Mouse (Mus musculus) C2C12 (cell line): ENCODE data around the gene Fbxl19. TPM values are rescaled to one million over a fixed set of nuclear protein-coding genes. Genes with fewer than 3 reads are reported as not detected.
A peak's percentile ranks its signal among the peaks of the same experiment; 100 is the strongest.
"Not testable (repeated sequence)": the region's sequence is repeated elsewhere in the genome, so short reads cannot be mapped to it uniquely, and the experiment has no call there.

ENCODE experiments used
- H3K27me3 ChIP-seq: one replicate; pipeline ENCODE4 v1.6.1; 2011; ENCODE audit not compliant: control insufficient read depth, insufficient read depth, insufficient read length
- H3K36me3 ChIP-seq: one replicate; pipeline ENCODE4 v1.6.1; 2011; ENCODE audit not compliant: control insufficient read depth, insufficient read depth
- H3K4me3 ChIP-seq: one replicate; pipeline ENCODE4 v1.5.1; 2011; ENCODE audit warnings: mild to moderate bottlenecking, control low read depth; ENCODE audit not compliant: poor library complexity, insufficient read depth, severe bottlenecking
- H3K79me2 ChIP-seq: one replicate; pipeline ENCODE4 v1.6.1; 2011; ENCODE audit not compliant: control insufficient read depth, insufficient read depth
- H3K79me3 ChIP-seq: one replicate; pipeline ENCODE4 v1.6.1; 2011; ENCODE audit warnings: low read depth, control low read depth
- H3ac ChIP-seq: one replicate; pipeline ENCODE3; 2011; ENCODE audit warnings: low read depth; ENCODE audit not compliant: control insufficient read depth, insufficient read length
- CEBPB ChIP-seq: IDR thresholded peaks from one replicate; pipeline ENCODE4 v1.6.1; 2011; ENCODE audit warnings: low read depth, mild to moderate bottlenecking, control low read depth, moderate library complexity
- CTCF ChIP-seq: IDR thresholded peaks from one replicate; pipeline ENCODE4 v1.5.1; 2011; ENCODE audit not compliant: control insufficient read depth, insufficient read depth, insufficient read length
- FOSL1 ChIP-seq: IDR thresholded peaks from one replicate; pipeline ENCODE4 v1.8.0; 2011; ENCODE audit warnings: mild to moderate bottlenecking, low read length; ENCODE audit not compliant: poor library complexity, insufficient read depth, severe bottlenecking
- MAX ChIP-seq: IDR thresholded peaks from one replicate; pipeline ENCODE4 v1.6.1; 2011; ENCODE audit warnings: mild to moderate bottlenecking, control low read depth
- MYOD1 ChIP-seq: IDR thresholded peaks from one replicate; pipeline ENCODE4 v1.6.1; 2011; ENCODE audit warnings: low read depth; ENCODE audit not compliant: control insufficient read depth, insufficient read length
- MYOG ChIP-seq: IDR thresholded peaks from one replicate; pipeline ENCODE4 v1.6.1; 2011; ENCODE audit not compliant: control insufficient read depth, insufficient read length; ENCODE audit errors: extremely low read depth
- USF1 ChIP-seq: IDR thresholded peaks from one replicate; pipeline ENCODE4 v1.6.1; 2011; ENCODE audit warnings: low read depth, mild to moderate bottlenecking, control low read depth, moderate library complexity
- polyA plus RNA-seq: library from polyadenylated mRNA; unstranded; fragments of >200 nt; fragmentation: generic; extraction: Trizol; gene quantifications from one replicate; pipeline ENCODE4 v1.2.1, GENCODE M21; 2012; ENCODE audit warnings: missing spikeins

Fbxl19 gene
- polyA plus RNA-seq, 1 experiment = 26.9 TPM

- peaks cover 6% of the 10 kb centered on the region for H3K36me3 ChIP-seq
- no peaks in the 10 kb centered on the region for H3K27me3 ChIP-seq
- H3K79me2 ChIP-seq = peaks cover 13% of the 10 kb centered on the region
- no peak overlapping the region for H3K4me3 ChIP-seq
- TF ChIP-seq USF1 (no peak), FOSL1 (no peak)
- H3K79me3 ChIP-seq = no peaks in the 10 kb centered on the region
- H3ac ChIP-seq = no peak overlapping the region
Observed at GRCm38 (mm10) chr7:127772557-127772956, 28.2 kb downstream of the Fbxl19 start.

GRCm38 (mm10) chr7:127773664-127774384 is 29.5 kb downstream of the Fbxl19 start:
- no peak overlapping the region for H3ac ChIP-seq
- no peaks in the 10 kb centered on the region for H3K27me3 ChIP-seq
- peaks cover 3% of the 10 kb centered on the region for H3K36me3 ChIP-seq
- peaks cover 25% of the 10 kb centered on the region for H3K79me2 ChIP-seq
- TF ChIP-seq CTCF (peak; percentile 89), MYOG (no peak), CEBPB (no peak), MAX (no peak), USF1 (no peak)
- H3K4me3 ChIP-seq = no peak overlapping the region
- peaks cover 12% of the 10 kb centered on the region for H3K79me3 ChIP-seq

- peak overlapping the region; percentile 53 for H3ac ChIP-seq
- peaks cover 22% of the 10 kb centered on the region for H3K36me3 ChIP-seq
- peaks cover 26% of the 10 kb centered on the region for H3K79me3 ChIP-seq
- H3K4me3 ChIP-seq = peak overlapping the region; percentile 52
- peaks cover 37% of the 10 kb centered on the region for H3K79me2 ChIP-seq
- H3K27me3 ChIP-seq = not testable (repeated sequence)
Observed at GRCm38 (mm10) chr7:127775837-127776236, 31.5 kb downstream of the Fbxl19 start.

GRCm38 (mm10) chr7:127776426-127776825 is 32.1 kb downstream of the Fbxl19 start, which contains the start of gene Setd1a:
Setd1a (plus strand) TSS chr7:127776670.
- Histone ChIP-seq H3K27me3 (no peaks in the 10 kb centered on the region), H3ac (peak within 1 kb of the TSS; percentile 81), H3K36me3 (peaks cover 27% of the 10 kb centered on the region), H3K4me3 (peak within 1 kb of the TSS; percentile 52), H3K79me3 (peaks cover 28% of the 10 kb centered on the region), H3K79me2 (peaks cover 38% of the 10 kb centered on the region)
- TF ChIP-seq CEBPB (no peak), USF1 (no peak), MYOG (no peak), MAX (no peak), MYOD1 (no peak), CTCF (no peak), FOSL1 (no peak)

- Histone ChIP-seq H3K79me3 (peaks cover 28% of the 10 kb centered on the region), H3K27me3 (no peaks in the 10 kb centered on the region), H3K79me2 (peaks cover 43% of the 10 kb centered on the region), H3K4me3 (peak overlapping the region; percentile 52), H3K36me3 (peaks cover 32% of the 10 kb centered on the region), H3ac (peak overlapping the region; percentile 81)
- no peak for TF ChIP-seq MYOG
- TF ChIP-seq MYOD1 = no peak
- TF ChIP-seq FOSL1 = no peak
- no peak for TF ChIP-seq CTCF
- TF ChIP-seq MAX = no peak
- TF ChIP-seq USF1 = no peak
- TF ChIP-seq CEBPB = no peak
Observed at GRCm38 (mm10) chr7:127776878-127777473, 32.6 kb downstream of the Fbxl19 start.

- peaks cover 38% of the 10 kb centered on the region for H3K36me3 ChIP-seq
- H3K79me2 ChIP-seq = peaks cover 47% of the 10 kb centered on the region
- TF ChIP-seq FOSL1 = no peak
- TF ChIP-seq MAX = no peak
- no peak for TF ChIP-seq USF1
- TF ChIP-seq MYOG = no peak
- no peak for TF ChIP-seq CEBPB
- no peak for TF ChIP-seq CTCF
- no peak for TF ChIP-seq MYOD1
- peaks cover 30% of the 10 kb centered on the region for H3K79me3 ChIP-seq
- H3K27me3 ChIP-seq = no peaks in the 10 kb centered on the region
- H3K4me3 ChIP-seq = peak overlapping the region; percentile 52
- peak overlapping the region; percentile 81 for H3ac ChIP-seq
Observed at GRCm38 (mm10) chr7:127777474-127778266, 33.3 kb downstream of the Fbxl19 start.
